Mouse (Mus musculus): ENCODE measurements around the gene Ccdc187. TPM values are rescaled to one million over a fixed set of nuclear protein-coding genes. Genes with fewer than 3 reads are reported as not detected.

Gene Ccdc187
- total and polyA plus RNA-seq, 3 experiments = not detected

GRCm38 (mm10) chr2:26227788-26228187 lies 66.6 kb downstream of the Ccdc187 start:
- Histone ChIP-seq H3K9me3 (replicated peaks; ENCODE audit: low read length) (no peaks in the 10 kb centered on the region), H3K36me3 (replicated peaks in 1 of 2; ENCODE audit: control insufficient read depth in 1 of 2, insufficient read depth in 1 of 2, low read length in 1 of 2) (peaks cover 22 to 61% of the 10 kb centered on the region in 2 experiments), H3K4me2 (ENCODE audit: insufficient read depth, low read depth, poor library complexity, severe bottlenecking) (no peak overlapping the region), H3K4me3 (replicated peaks in 1 of 3; ENCODE audit: low read depth in 2 of 3, low read length in 2 of 3, poor library complexity in 1 of 3) (no peak overlapping the region), H3K27ac (ENCODE audit: insufficient read depth, low read depth) (no peak overlapping the region), H3K27me3 (replicated peaks) (no peaks in the 10 kb centered on the region), H3K9ac (ENCODE audit: insufficient read depth, low read depth) (no peak overlapping the region), H3K4me1 (ENCODE audit: control insufficient read depth in 1 of 2, insufficient read depth in 2 of 2) (peaks cover 0 to 23% of the 10 kb centered on the region in 2 experiments; a peak in 2 of 4 replicates), H3K79me2 (replicated peaks; ENCODE audit: control insufficient read depth, extremely low read depth, insufficient read depth, poor library complexity, severe bottlenecking) (no peaks in the 10 kb centered on the region)
- DNase-seq (ENCODE audit: extremely low read depth) = peak; percentile 67
- TF ChIP-seq SMC3 (IDR thresholded peaks at IDR 0.05; ENCODE audit: low read depth, low read length) = peak; percentile 86
- no peak for TF ChIP-seq UBTF (IDR thresholded peaks at IDR 0.05; ENCODE audit: low read depth, low read length)
- TF ChIP-seq MYC (IDR thresholded peaks at IDR 0.05; ENCODE audit: low read depth, low read length) = 0 out of 2 replicates have a peak, but pooled peaks have one; percentile 30
- TF ChIP-seq BHLHE40 (IDR thresholded peaks at IDR 0.05; ENCODE audit: low read depth, low read length) = no peak
- no peak for TF ChIP-seq POLR2AphosphoS2 (IDR thresholded peaks at IDR 0.05; ENCODE audit: low read depth, low read length)
- peak; percentile 64 for TF ChIP-seq RAD21 (IDR thresholded peaks at IDR 0.05; ENCODE audit: low read depth, low read length)
- no peak for TF ChIP-seq USF2 (conservative IDR thresholded peaks at IDR 0.05; ENCODE audit: low read depth, low read length)
- no peak for TF ChIP-seq ZKSCAN1 (IDR thresholded peaks at IDR 0.05; ENCODE audit: borderline replicate concordance, low read depth, low read length)
- peak; percentile 44; the same call in 1 of the 2 replicates for TF ChIP-seq ZNF384 (IDR thresholded peaks at IDR 0.05; ENCODE audit: low read depth, low read length)
- TF ChIP-seq EP300 (IDR thresholded peaks at IDR 0.05; ENCODE audit: low read length) = no peak
- no peak for TF ChIP-seq HCFC1 (IDR thresholded peaks at IDR 0.05; ENCODE audit: low read depth, low read length)
- no peak for TF ChIP-seq SIN3A (IDR thresholded peaks at IDR 0.05; ENCODE audit: low read length)
- no peak for TF ChIP-seq ETS1 (conservative IDR thresholded peaks at IDR 0.05; ENCODE audit: low read depth, low read length)
- TF ChIP-seq JUND (conservative IDR thresholded peaks at IDR 0.05; ENCODE audit: low read depth, low read length) = no peak
- peak; percentile 69 to 83 for TF ChIP-seq CTCF (conservative IDR thresholded peaks at IDR 0.05 in 1 of 2, IDR thresholded peaks at IDR 0.05 in 1 of 2; ENCODE audit: low read depth in 2 of 2, low read length in 2 of 2)
- in situ Hi-C loops (cut with MboI; ENCODE audit: low pct_ligation_motif_present, low pct_unique_long_range_greater_than_20kb, low sequenced_read_pairs) (no loop called here), dilution Hi-C loops (cut with MboI; ENCODE audit: extremely low pct_ligation_motif_present, extremely low pct_unique_long_range_greater_than_20kb, low sequenced_read_pairs) (no loop called here)

DNA sequence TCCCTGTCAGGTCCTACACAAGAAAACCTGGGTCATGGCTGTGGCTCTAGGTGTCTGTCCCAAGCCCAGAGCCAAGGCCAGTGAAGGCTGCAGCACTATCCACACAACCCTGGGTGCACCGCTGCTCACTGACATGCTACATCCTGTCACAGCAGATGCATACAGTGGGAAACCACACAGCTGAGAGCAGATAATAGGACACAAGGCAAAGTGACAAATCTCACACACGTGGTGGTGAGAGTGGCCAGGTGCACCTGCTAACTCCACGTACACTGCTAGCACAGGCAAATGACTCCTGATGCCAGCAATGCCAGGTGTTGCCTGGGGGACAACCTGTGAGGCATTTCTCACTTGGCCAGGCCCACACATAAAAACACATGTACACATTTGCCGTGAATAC lies 69.1 kb downstream of the Ccdc187 start:
- Histone ChIP-seq H3K36me3 (replicated peaks in 1 of 2; ENCODE audit: control insufficient read depth in 1 of 2, insufficient read depth in 1 of 2, low read length in 1 of 2) (peaks cover 36 to 73% of the 10 kb centered on the region in 2 experiments), H3K27me3 (replicated peaks) (no peaks in the 10 kb centered on the region), H3K4me2 (ENCODE audit: insufficient read depth, low read depth, poor library complexity, severe bottlenecking) (no peak overlapping the region), H3K4me1 (ENCODE audit: control insufficient read depth in 1 of 2, insufficient read depth in 2 of 2) (peaks cover 0 to 6% of the 10 kb centered on the region in 2 experiments; a peak in 1 of 4 replicates), H3K79me2 (replicated peaks; ENCODE audit: control insufficient read depth, extremely low read depth, insufficient read depth, poor library complexity, severe bottlenecking) (no peaks in the 10 kb centered on the region), H3K27ac (ENCODE audit: insufficient read depth, low read depth) (no peak overlapping the region), H3K4me3 (replicated peaks in 1 of 3; ENCODE audit: low read depth in 2 of 3, low read length in 2 of 3, poor library complexity in 1 of 3) (no peak overlapping the region), H3K9me3 (replicated peaks; ENCODE audit: low read length) (no peaks in the 10 kb centered on the region), H3K9ac (ENCODE audit: insufficient read depth, low read depth) (no peak overlapping the region)
- no peak for DNase-seq (ENCODE audit: extremely low read depth)
- dilution Hi-C loops (cut with MboI; ENCODE audit: extremely low pct_ligation_motif_present, extremely low pct_unique_long_range_greater_than_20kb, low sequenced_read_pairs) (no loop called here), in situ Hi-C loops (cut with MboI; ENCODE audit: low pct_ligation_motif_present, low pct_unique_long_range_greater_than_20kb, low sequenced_read_pairs) (no loop called here)
- TF ChIP-seq NELFE (IDR thresholded peaks at IDR 0.05; ENCODE audit: low read depth, low read length) = no peak
- no peak for TF ChIP-seq TBP (conservative IDR thresholded peaks at IDR 0.05; ENCODE audit: low read depth, low read length)
- TF ChIP-seq JUN (IDR thresholded peaks at IDR 0.05; ENCODE audit: insufficient read depth, low read depth, low read length) = no peak
- no peak for TF ChIP-seq EP300 (IDR thresholded peaks at IDR 0.05; ENCODE audit: low read length)
- TF ChIP-seq ELF1 (IDR thresholded peaks at IDR 0.05; ENCODE audit: low read depth, low read length) = no peak
- TF ChIP-seq ZNF384 (IDR thresholded peaks at IDR 0.05; ENCODE audit: low read depth, low read length) = no peak
- no peak for TF ChIP-seq MEF2A (IDR thresholded peaks at IDR 0.05; ENCODE audit: borderline replicate concordance, low read depth, low read length)
- no peak for TF ChIP-seq MAZ (IDR thresholded peaks at IDR 0.05; ENCODE audit: low read depth, low read length)
- no peak for TF ChIP-seq BHLHE40 (IDR thresholded peaks at IDR 0.05; ENCODE audit: low read depth, low read length)
- no peak for TF ChIP-seq MAX (IDR thresholded peaks at IDR 0.05; ENCODE audit: low read length)
- no peak for TF ChIP-seq CHD2 (IDR thresholded peaks at IDR 0.05; ENCODE audit: low read length)
- no peak for TF ChIP-seq MXI1 (IDR thresholded peaks at IDR 0.05; ENCODE audit: low read depth, low read length)
- TF ChIP-seq ZMIZ1 (IDR thresholded peaks at IDR 0.05; ENCODE audit: low read depth, low read length) = no peak
- no peak for TF ChIP-seq ZC3H11A (IDR thresholded peaks at IDR 0.05; ENCODE audit: low read depth, low read length)
- no peak for TF ChIP-seq RAD21 (IDR thresholded peaks at IDR 0.05; ENCODE audit: low read depth, low read length)
- no peak for TF ChIP-seq SMC3 (IDR thresholded peaks at IDR 0.05; ENCODE audit: low read depth, low read length)
- no peak for TF ChIP-seq NRF1 (IDR thresholded peaks at IDR 0.05; ENCODE audit: low read depth, low read length)
- TF ChIP-seq ZKSCAN1 (IDR thresholded peaks at IDR 0.05; ENCODE audit: borderline replicate concordance, low read depth, low read length) = no peak
- no peak for TF ChIP-seq USF2 (conservative IDR thresholded peaks at IDR 0.05; ENCODE audit: low read depth, low read length)
- TF ChIP-seq KAT2A (IDR thresholded peaks at IDR 0.05; ENCODE audit: insufficient replicate concordance, low read length) = no peak

Data from CH12.LX (cell line).